Mouse (Mus musculus): ENCODE measurements at regions not wholly inside any gene's neighbourhood (a gene's known extent, or its start where the extent isn't known, plus 50 kb on each side); places are given as distances from the start of the nearest gene placed in this dataset.

DNA sequence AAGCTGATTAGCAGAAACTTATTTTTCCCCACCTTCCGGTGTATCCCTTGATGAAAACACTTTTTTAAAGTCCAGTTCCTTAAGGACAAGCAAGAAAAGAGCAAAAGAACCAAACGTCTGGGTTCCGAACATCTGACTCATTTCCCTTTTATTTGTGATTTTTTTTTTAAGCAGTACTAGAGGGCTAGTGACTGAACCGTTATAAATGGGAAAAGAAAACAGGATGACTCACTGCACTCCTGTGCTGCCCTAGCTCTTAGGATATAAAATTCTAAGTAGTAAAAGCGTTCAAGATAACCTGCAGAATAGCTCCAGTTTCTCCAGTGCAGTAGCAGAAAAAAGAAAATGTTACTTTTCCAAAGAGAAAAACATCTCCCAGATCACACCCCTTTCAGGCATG lies 55.3 kb upstream of the Tnfsf11 start:
- H3K4me3 ChIP-seq = no peak overlapping the region
- no peaks in the 10 kb centered on the region for H3K27me3 ChIP-seq
- no peaks in the 10 kb centered on the region for H3K4me1 ChIP-seq (replicated peaks)
- no peaks in the 10 kb centered on the region for H3K36me3 ChIP-seq
- H3K9ac ChIP-seq = no peak overlapping the region
- WGBS = 81% methylated on average over 5 of the region's 5 CpGs
- H3K4me2 ChIP-seq = no peak overlapping the region
- H3K27ac ChIP-seq = no peak overlapping the region
- ATAC-seq (ENCODE audit: low FRiP score) = no peak
- no peaks in the 10 kb centered on the region for H3K9me3 ChIP-seq

Data from hindbrain, embryonic 13.5 days (tissue).